Mouse (Mus musculus) central nervous system, embryonic 18 days (tissue): ENCODE data around the gene Duoxa1. TPM values are rescaled to one million over a fixed set of nuclear protein-coding genes. Genes with fewer than 3 reads are reported as not detected.

ENCODE experiments used
- polyA plus RNA-seq: library from polyadenylated mRNA; depleted of rRNA; stranded (reverse); fragments of >200 nt; gene quantifications from 2 replicates; pipeline ENCODE4 v1.2.3, GENCODE M21; 2012; rRNA removed

Gene Duoxa1
- 0.06 and 0.21 TPM in 2 replicates for polyA plus RNA-seq

DNA sequence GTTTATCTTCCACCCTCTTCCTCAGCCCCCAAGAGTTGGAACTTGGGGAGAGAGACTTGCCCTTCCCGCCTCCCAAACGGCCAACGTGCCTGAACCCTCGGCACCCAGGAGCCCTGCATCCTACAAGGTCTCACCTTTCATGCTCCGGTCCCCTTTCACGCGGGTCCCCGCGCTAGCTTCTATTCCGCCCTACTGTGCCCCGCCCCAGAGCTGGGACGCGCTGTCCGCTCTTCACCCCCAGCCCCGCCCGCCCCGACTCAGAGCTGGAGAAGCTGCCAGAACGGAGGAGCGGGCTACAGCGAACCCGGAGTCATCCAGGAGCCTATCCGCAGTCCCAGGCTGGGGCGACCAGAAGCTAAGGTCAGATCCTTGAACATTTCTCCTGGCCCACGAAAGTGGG lies at the start of gene Duoxa1:
Gene Duoxa1 (minus strand): TSS at position 195 of the 400 bp plus-strand sequence.

DNA sequence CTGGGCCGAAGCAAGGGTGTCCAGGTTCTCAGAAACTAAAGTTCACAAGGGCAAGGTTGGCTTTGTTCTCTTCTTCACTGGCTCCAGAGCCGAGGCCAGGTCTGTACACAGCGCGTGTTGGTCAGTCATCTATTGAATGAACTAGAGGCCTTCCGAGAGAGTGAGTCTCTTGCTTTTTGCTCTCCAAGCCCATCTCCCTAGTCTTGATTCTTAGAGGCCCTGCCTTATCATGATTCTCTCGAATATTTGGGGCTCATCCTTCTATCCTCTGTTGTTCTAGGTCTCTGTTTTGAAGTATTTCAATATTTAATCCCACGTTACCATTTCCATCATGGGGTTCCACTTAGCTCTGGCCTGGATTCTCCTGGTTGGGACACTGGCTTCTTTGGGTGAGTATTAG lies 1.8 kb upstream of the Duoxa1 start, which contains the start of gene Duox1:
Gene Duox1 (plus strand): TSS at position 301 of the 400 bp plus-strand sequence.

DNA sequence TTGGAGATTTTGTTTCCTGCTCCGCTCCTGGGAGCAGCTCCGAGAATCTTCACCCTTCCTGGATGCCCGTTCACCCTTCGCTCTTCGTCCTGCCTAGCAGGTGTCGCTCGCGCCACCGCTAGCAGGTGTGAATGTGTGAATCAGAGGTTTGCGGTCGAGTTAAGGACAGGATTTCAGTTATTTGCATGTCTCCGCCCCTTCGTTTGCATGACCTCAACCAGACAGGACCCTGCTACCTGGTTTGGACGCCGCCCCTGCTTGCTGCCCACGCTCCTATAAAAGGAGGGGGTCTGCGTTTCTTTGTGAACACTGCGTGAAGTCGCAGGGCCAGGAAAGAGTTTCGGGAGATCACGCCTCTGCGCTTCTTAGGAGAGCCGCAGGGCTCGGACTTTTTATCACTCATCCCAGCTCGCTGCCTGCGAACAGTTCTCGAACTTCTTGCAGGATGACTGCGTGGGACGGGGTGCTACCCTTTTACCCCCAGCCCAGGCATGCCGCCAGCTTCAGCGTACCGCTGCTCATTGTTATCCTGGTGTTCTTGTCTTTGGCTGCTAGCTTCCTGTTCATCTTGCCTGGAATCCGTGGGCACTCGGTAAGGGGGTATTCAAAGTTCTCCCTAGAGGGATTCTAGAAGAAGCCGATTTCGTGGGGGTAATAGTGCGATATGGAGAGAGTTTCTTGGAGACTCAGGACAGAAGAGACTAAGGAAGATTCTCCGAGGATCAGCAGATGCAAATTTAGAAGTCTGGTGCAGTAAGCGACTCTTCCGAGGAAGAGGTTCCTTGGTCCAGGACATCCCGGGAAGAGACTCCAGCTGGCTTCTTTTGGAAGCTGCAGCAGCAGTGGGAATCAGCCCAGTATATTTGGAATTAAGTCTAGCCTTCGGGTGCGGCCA lies 14.7 kb downstream of the Duoxa1 start, which contains the start of gene Duoxa2:
Gene Duoxa2 (plus strand): TSS at position 305 of the 895 bp plus-strand sequence.

DNA sequence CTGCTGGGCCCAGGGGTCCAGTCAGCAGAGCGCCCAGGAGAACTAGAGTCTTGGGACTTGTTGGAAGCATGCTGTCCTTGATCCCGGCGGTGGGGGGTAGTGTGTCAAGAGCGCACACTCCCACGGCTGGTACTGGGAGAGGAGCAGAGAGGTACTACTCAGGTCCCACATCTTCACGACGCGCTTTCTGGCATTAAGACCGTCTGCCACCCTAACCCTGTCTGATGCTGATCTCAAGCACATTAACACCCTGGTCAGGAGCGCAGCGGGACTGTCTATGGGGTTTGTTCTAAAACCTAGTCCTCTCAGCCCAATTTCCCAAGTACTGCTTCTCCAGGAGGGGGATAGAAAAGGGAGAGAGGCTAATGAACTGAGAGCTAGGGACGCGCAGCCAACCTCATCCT lies 15.4 kb downstream of the Duoxa1 start, which contains the start of gene Duox2:
Gene Duox2 (minus strand): TSS at position 354 of the 404 bp plus-strand sequence.

Other genes with a start within 250 kb of the Duoxa1 start
- 10.6 and 11.6 TPM in 2 replicates for gene Spg11, start 195.3 kb downstream of the Duoxa1 start, polyA plus RNA-seq
- 51.2 and 63.2 TPM in 2 replicates for gene B2m, start 166.0 kb downstream of the Duoxa1 start, polyA plus RNA-seq
- 0.04 and 0.12 TPM in 2 replicates for gene Trim69, start 153.0 kb downstream of the Duoxa1 start, polyA plus RNA-seq
- 0.04 TPM in 1 of 2 replicates, not detected in the other for gene Patl2, start 127.5 kb downstream of the Duoxa1 start, polyA plus RNA-seq
- not detected in 2 replicates for gene Terb2, start 127.5 kb downstream of the Duoxa1 start, polyA plus RNA-seq
- 14.4 and 15.3 TPM in 2 replicates for gene Sord, start 79.0 kb downstream of the Duoxa1 start, polyA plus RNA-seq
- 0.13 and 0.16 TPM in 2 replicates for gene Duox2, start 15.3 kb downstream of the Duoxa1 start, polyA plus RNA-seq
- 0.33 and 0.47 TPM in 2 replicates for gene Duoxa2, start 14.8 kb downstream of the Duoxa1 start, polyA plus RNA-seq
- gene Duox1, start 1.9 kb upstream of the Duoxa1 start, polyA plus RNA-seq = 0.17 and 0.19 TPM in 2 replicates
- 64.9 and 65.5 TPM in 2 replicates for gene Shf, start 55.4 kb upstream of the Duoxa1 start, polyA plus RNA-seq
- 0.21 and 0.44 TPM in 2 replicates for gene Slc28a2, start 112.7 kb upstream of the Duoxa1 start, polyA plus RNA-seq
- 0.04 TPM in 1 of 2 replicates, not detected in the other for gene Gm14085, start 171.2 kb upstream of the Duoxa1 start, polyA plus RNA-seq